In genomic region chr17:31842930-31843822, GRCm38 (mm10) we compare ENCODE assay signal across 11 mouse cellular contexts. TPM values are rescaled to one million over a fixed set of nuclear protein-coding genes. Genes with fewer than 3 reads are reported as not detected.
DNase-seq lines count a peak whose midpoint lies in the region; ATAC-seq and TF ChIP-seq lines count a peak whose summit lies in the region.
"Had no signal": no experiment of that assay in that cellular context is flagged by ENCODE, and none has a peak within 500 bp of the region (broad histone marks: within the 10 kb centered on the region; RNA-seq: fewer than 3 reads in every experiment).

No protein-coding gene starts in this region.

- peak overlapping the region; percentile 75 for H3K27ac ChIP-seq in intestine, embryonic 16.5 days (ENCODE audit: low read length)
- no peak overlapping the region for H3K27ac ChIP-seq in intestine, embryonic 15.5 days
- H3K27ac ChIP-seq in midbrain, embryonic 13.5 days: no peak overlapping the region
- H3K27ac ChIP-seq in midbrain, embryonic 11.5 days (ENCODE audit: low read depth, low read length): no peak overlapping the region
- H3K27ac ChIP-seq in embryonic fibroblast, embryonic 13.5 days (ENCODE audit: insufficient read depth, low read length): peak overlapping the region; percentile 43
- H3K27ac ChIP-seq in stomach, embryonic 15.5 days: peak overlapping the region; percentile 81
- no peak overlapping the region for H3K27ac ChIP-seq in midbrain, embryonic 15.5 days
- no peak overlapping the region for H3K27ac ChIP-seq in midbrain, embryonic 14.5 days (replicated peaks; ENCODE audit: low read depth, low read length)
- H3K27ac ChIP-seq: hindbrain, embryonic 12.5 days; left cerebral cortex, adult 2 months had no signal

- no peak for DNase-seq in midbrain, embryonic 11.5 days (ENCODE audit: low spot score, missing footprints)
- DNase-seq in midbrain, embryonic 14.5 days: no peak
- DNase-seq: cerebellum, postnatal 14 days had no signal

- peaks cover 13% of the 10 kb centered on the region for H3K36me3 ChIP-seq in intestine, embryonic 16.5 days (ENCODE audit: control insufficient read depth, insufficient read depth, low read length)
- H3K36me3 ChIP-seq in intestine, embryonic 15.5 days: peaks cover 23% of the 10 kb centered on the region
- peaks cover 51% of the 10 kb centered on the region for H3K36me3 ChIP-seq in midbrain, embryonic 13.5 days
- peaks cover 11% of the 10 kb centered on the region for H3K36me3 ChIP-seq in midbrain, embryonic 11.5 days (ENCODE audit: control insufficient read depth, insufficient read depth, low read length)
- peaks cover 28% of the 10 kb centered on the region for H3K36me3 ChIP-seq in stomach, embryonic 15.5 days
- peaks cover 26% of the 10 kb centered on the region for H3K36me3 ChIP-seq in midbrain, embryonic 15.5 days (replicated peaks)
- peaks cover 47% of the 10 kb centered on the region for H3K36me3 ChIP-seq in midbrain, embryonic 14.5 days (ENCODE audit: control insufficient read depth, insufficient read depth, low read length)

- H3K4me2 ChIP-seq in intestine, embryonic 16.5 days (ENCODE audit: low read depth, low read length): no peak overlapping the region
- H3K4me2 ChIP-seq in intestine, embryonic 15.5 days (replicated peaks): no peak overlapping the region
- no peak overlapping the region for H3K4me2 ChIP-seq in midbrain, embryonic 13.5 days (replicated peaks)
- no peak overlapping the region for H3K4me2 ChIP-seq in midbrain, embryonic 11.5 days
- H3K4me2 ChIP-seq in stomach, embryonic 15.5 days: no peak overlapping the region
- no peak overlapping the region for H3K4me2 ChIP-seq in midbrain, embryonic 15.5 days
- no peak overlapping the region for H3K4me2 ChIP-seq in midbrain, embryonic 14.5 days (ENCODE audit: low read length)
- H3K4me2 ChIP-seq: hindbrain, embryonic 12.5 days had no signal

- peaks cover 18% of the 10 kb centered on the region for H3K4me1 ChIP-seq in intestine, embryonic 16.5 days (ENCODE audit: control insufficient read depth, insufficient read depth, low read length)
- H3K4me1 ChIP-seq in intestine, embryonic 15.5 days (replicated peaks): peaks cover 15% of the 10 kb centered on the region
- no peaks in the 10 kb centered on the region for H3K4me1 ChIP-seq in midbrain, embryonic 13.5 days (replicated peaks)
- H3K4me1 ChIP-seq in midbrain, embryonic 11.5 days (ENCODE audit: control insufficient read depth, insufficient read depth, low read length): no peaks in the 10 kb centered on the region
- peaks cover 4% of the 10 kb centered on the region; the same call in 1 of the 2 replicates for H3K4me1 ChIP-seq in embryonic fibroblast, embryonic 13.5 days (ENCODE audit: control insufficient read depth, insufficient read depth, low read length)
- H3K4me1 ChIP-seq in stomach, embryonic 15.5 days: peaks cover 26% of the 10 kb centered on the region; the same call in 1 of the 2 replicates
- no peaks in the 10 kb centered on the region for H3K4me1 ChIP-seq in midbrain, embryonic 15.5 days
- no peaks in the 10 kb centered on the region for H3K4me1 ChIP-seq in midbrain, embryonic 14.5 days (ENCODE audit: control insufficient read depth, insufficient read depth, low read length)

- no peak overlapping the region for H3K4me3 ChIP-seq in intestine, embryonic 16.5 days (ENCODE audit: low read length)
- H3K4me3 ChIP-seq in intestine, embryonic 15.5 days (replicated peaks): no peak overlapping the region
- no peak overlapping the region for H3K4me3 ChIP-seq in midbrain, embryonic 13.5 days (replicated peaks)
- H3K4me3 ChIP-seq in midbrain, embryonic 11.5 days (ENCODE audit: low read depth, low read length): no peak overlapping the region
- no peak overlapping the region for H3K4me3 ChIP-seq in embryonic fibroblast, embryonic 13.5 days (ENCODE audit: insufficient read depth, low read length)
- no peak overlapping the region for H3K4me3 ChIP-seq in stomach, embryonic 15.5 days (replicated peaks)
- H3K4me3 ChIP-seq in midbrain, embryonic 15.5 days: no peak overlapping the region
- no peak overlapping the region for H3K4me3 ChIP-seq in midbrain, embryonic 14.5 days (replicated peaks; ENCODE audit: low read depth, low read length)
- H3K4me3 ChIP-seq: hindbrain, embryonic 12.5 days; left cerebral cortex, adult 2 months had no signal

- TF ChIP-seq POLR2A in embryonic fibroblast, embryonic 13.5 days (IDR thresholded peaks at IDR 0.05; ENCODE audit: low read depth, low read length): no peak

- H3K9me3 ChIP-seq in intestine, embryonic 16.5 days (ENCODE audit: control insufficient read depth, low read length): no peaks in the 10 kb centered on the region
- no peaks in the 10 kb centered on the region for H3K9me3 ChIP-seq in intestine, embryonic 15.5 days
- no peaks in the 10 kb centered on the region for H3K9me3 ChIP-seq in midbrain, embryonic 13.5 days
- no peaks in the 10 kb centered on the region for H3K9me3 ChIP-seq in midbrain, embryonic 11.5 days (ENCODE audit: control insufficient read depth, low read length)
- H3K9me3 ChIP-seq in stomach, embryonic 15.5 days: no peaks in the 10 kb centered on the region
- H3K9me3 ChIP-seq in midbrain, embryonic 15.5 days: no peaks in the 10 kb centered on the region
- H3K9me3 ChIP-seq in midbrain, embryonic 14.5 days (ENCODE audit: control insufficient read depth, low read length): no peaks in the 10 kb centered on the region
- H3K9me3 ChIP-seq: hindbrain, embryonic 12.5 days had no signal

- no peaks in the 10 kb centered on the region for H3K27me3 ChIP-seq in intestine, embryonic 16.5 days (replicated peaks; ENCODE audit: control insufficient read depth, insufficient read depth, low read length)
- no peaks in the 10 kb centered on the region for H3K27me3 ChIP-seq in intestine, embryonic 15.5 days (replicated peaks)
- no peaks in the 10 kb centered on the region for H3K27me3 ChIP-seq in midbrain, embryonic 13.5 days
- H3K27me3 ChIP-seq in midbrain, embryonic 11.5 days (ENCODE audit: control insufficient read depth, insufficient read depth, low read length): no peaks in the 10 kb centered on the region
- H3K27me3 ChIP-seq in stomach, embryonic 15.5 days (replicated peaks): no peaks in the 10 kb centered on the region
- H3K27me3 ChIP-seq in midbrain, embryonic 15.5 days (replicated peaks): no peaks in the 10 kb centered on the region
- no peaks in the 10 kb centered on the region for H3K27me3 ChIP-seq in midbrain, embryonic 14.5 days (ENCODE audit: control insufficient read depth, insufficient read depth, low read length)
- H3K27me3 ChIP-seq: hindbrain, embryonic 12.5 days had no signal

- TF ChIP-seq CTCF in embryonic fibroblast, embryonic 13.5 days (IDR thresholded peaks at IDR 0.05; ENCODE audit: borderline replicate concordance, insufficient read depth, low read length): no peak

- no peak overlapping the region for H3K9ac ChIP-seq in intestine, embryonic 16.5 days (ENCODE audit: low read depth, low read length)
- no peak overlapping the region for H3K9ac ChIP-seq in intestine, embryonic 15.5 days
- H3K9ac ChIP-seq in midbrain, embryonic 13.5 days (replicated peaks): no peak overlapping the region
- H3K9ac ChIP-seq in midbrain, embryonic 11.5 days (ENCODE audit: low read length): no peak overlapping the region
- H3K9ac ChIP-seq in stomach, embryonic 15.5 days: no peak overlapping the region
- H3K9ac ChIP-seq in midbrain, embryonic 15.5 days: no peak overlapping the region
- no peak overlapping the region for H3K9ac ChIP-seq in midbrain, embryonic 14.5 days (replicated peaks; ENCODE audit: low read length)
- H3K9ac ChIP-seq: hindbrain, embryonic 12.5 days had no signal

- no peak for ATAC-seq in intestine, embryonic 16.5 days
- ATAC-seq in intestine, embryonic 15.5 days: no peak
- ATAC-seq in midbrain, embryonic 13.5 days: 0 out of 2 replicates have a peak, but pooled peaks have one; percentile 13
- ATAC-seq in midbrain, embryonic 11.5 days (ENCODE audit: low FRiP score): no peak
- ATAC-seq in stomach, embryonic 15.5 days (ENCODE audit: insufficient read depth, low FRiP score, low read depth): no peak
- no peak for ATAC-seq in midbrain, embryonic 15.5 days (replicated peaks)
- ATAC-seq in midbrain, embryonic 14.5 days (ENCODE audit: low FRiP score, low TSS enrichment): no peak

- WGBS in intestine, embryonic 16.5 days: 90% methylated on average over 12 of the region's 12 CpGs
- 83% methylated on average over 12 of the region's 12 CpGs for WGBS in intestine, embryonic 15.5 days
- 89% methylated on average over 12 of the region's 12 CpGs for WGBS in midbrain, embryonic 13.5 days
- WGBS in midbrain, embryonic 11.5 days: 90% methylated on average over 12 of the region's 12 CpGs
- 85% methylated on average over 12 of the region's 12 CpGs for WGBS in stomach, embryonic 15.5 days
- WGBS in midbrain, embryonic 15.5 days: 92% methylated on average over 12 of the region's 12 CpGs
- 89% methylated on average over 12 of the region's 12 CpGs for WGBS in midbrain, embryonic 14.5 days

RNA-seq across cellular contexts. Expression of gene Sik1, which starts 12.4 kb away (rescaled TPM):
- polyA plus RNA-seq in intestine, embryonic 16.5 days (2015; fragmentation: Nextera tagmentation; extraction: Ambion mirVana): 5.7 and 5.8 TPM in 2 replicates
- 8.8 and 9.2 TPM in 2 replicates for polyA plus RNA-seq in intestine, embryonic 15.5 days (2015; fragmentation: Nextera tagmentation; extraction: Ambion mirVana)
- polyA plus RNA-seq in midbrain, embryonic 13.5 days (2015; fragmentation: Nextera tagmentation; extraction: Ambion mirVana): 16.9 and 17.6 TPM in 2 replicates
- 8.9 and 14.0 TPM in 2 replicates for polyA plus RNA-seq in midbrain, embryonic 11.5 days (2014; fragmentation: Nextera tagmentation; extraction: Ambion mirVana)
- 15.5 and 18.1 TPM in 2 replicates for polyA plus RNA-seq in embryonic fibroblast, embryonic 13.5 days (2011; ENCODE audit: insufficient read length, low read depth, missing spikeins)
- 19.6 and 21.8 TPM in 2 replicates for polyA plus RNA-seq in stomach, embryonic 15.5 days (2015; fragmentation: Nextera tagmentation; extraction: Ambion mirVana)
- 22.9 and 25.5 TPM in 2 replicates for polyA plus RNA-seq in midbrain, embryonic 15.5 days (2015; fragmentation: Nextera tagmentation; extraction: Ambion mirVana)
- 15.3 and 19.3 TPM in 2 replicates for polyA plus RNA-seq in midbrain, embryonic 14.5 days (2014; fragmentation: Nextera tagmentation; extraction: Ambion mirVana)

Comparison
In these comparisons a context has a peak if more than half of its experiments do, and no peak if none do; other contexts are left out.
1. H3K27ac ChIP-seq: peak in intestine, embryonic 16.5 days (single experiment), embryonic fibroblast, embryonic 13.5 days (single experiment) and stomach, embryonic 15.5 days (single experiment); none in intestine, embryonic 15.5 days (single experiment), midbrain, embryonic 13.5 days (single experiment), midbrain, embryonic 11.5 days (single experiment), midbrain, embryonic 15.5 days (single experiment) and midbrain, embryonic 14.5 days (single experiment).